8 mouse cellular contexts compared by ENCODE assay signal in genomic region chr6:91617031-91617596, GRCm38 (mm10).
DNase-seq lines count a peak whose midpoint lies in the region; ATAC-seq and TF ChIP-seq lines count a peak whose summit lies in the region.

No protein-coding gene starts in this region.

- no peaks in the 10 kb centered on the region for H3K36me3 ChIP-seq in heart, embryonic 10.5 days
- H3K36me3 ChIP-seq in kidney, embryonic 15.5 days = no peaks in the 10 kb centered on the region
- no peaks in the 10 kb centered on the region for H3K36me3 ChIP-seq in limb, embryonic 15.5 days
- no peaks in the 10 kb centered on the region for H3K36me3 ChIP-seq in midbrain, postnatal 0 days (ENCODE audit: insufficient read depth, low read length)
- no peaks in the 10 kb centered on the region for H3K36me3 ChIP-seq in splenic B cell, adult 2 months (ENCODE audit: control insufficient read depth, insufficient read depth, low read length, poor library complexity, severe bottlenecking)

- DNase-seq in adrenal gland, postnatal 14 days = peak; percentile 45
- DNase-seq in adrenal gland, adult 2 months = no peak
- DNase-seq in heart, embryonic 10.5 days (ENCODE audit: low spot score) = peak; percentile 93
- peak; percentile 93 for DNase-seq in midbrain, postnatal 0 days (ENCODE audit: low spot score)
- DNase-seq in splenic B cell, adult 2 months (ENCODE audit: low read depth, low spot score) = peak; percentile 77

- H3K4me1 ChIP-seq in heart, embryonic 10.5 days = peaks cover 42% of the 10 kb centered on the region
- H3K4me1 ChIP-seq in kidney, embryonic 15.5 days = peaks cover 20% of the 10 kb centered on the region
- H3K4me1 ChIP-seq in limb, embryonic 15.5 days = peaks cover 13% of the 10 kb centered on the region
- H3K4me1 ChIP-seq in midbrain, postnatal 0 days (ENCODE audit: insufficient read depth, low read length) = peaks cover 10% of the 10 kb centered on the region; the same call in 1 of the 2 replicates

- under 1% methylated on average over 13 of the region's 13 CpGs for WGBS in heart, embryonic 10.5 days
- under 1% methylated on average over 13 of the region's 13 CpGs for WGBS in kidney, embryonic 15.5 days
- WGBS in limb, embryonic 15.5 days = 2% methylated on average over 13 of the region's 13 CpGs
- WGBS in midbrain, postnatal 0 days = under 1% methylated on average over 13 of the region's 13 CpGs

- TF ChIP-seq CTCF in midbrain, postnatal 0 days (IDR thresholded peaks at IDR 0.05) = no peak

- H3K9me3 ChIP-seq in heart, embryonic 10.5 days = no peaks in the 10 kb centered on the region
- no peaks in the 10 kb centered on the region for H3K9me3 ChIP-seq in kidney, embryonic 15.5 days (replicated peaks)
- no peaks in the 10 kb centered on the region for H3K9me3 ChIP-seq in limb, embryonic 15.5 days
- H3K9me3 ChIP-seq in midbrain, postnatal 0 days (ENCODE audit: low read length) = no peaks in the 10 kb centered on the region

- H3K4me3 ChIP-seq in heart, embryonic 10.5 days = peak overlapping the region; percentile 54
- peak overlapping the region; percentile 42 for H3K4me3 ChIP-seq in kidney, embryonic 15.5 days (replicated peaks)
- H3K4me3 ChIP-seq in limb, embryonic 15.5 days = peak overlapping the region; percentile 40
- H3K4me3 ChIP-seq in midbrain, postnatal 0 days (ENCODE audit: low read depth, low read length) = peak overlapping the region; percentile 27

- peak overlapping the region; percentile 70 for H3K4me2 ChIP-seq in kidney, embryonic 15.5 days
- peak overlapping the region; percentile 61 for H3K4me2 ChIP-seq in limb, embryonic 15.5 days
- H3K4me2 ChIP-seq in midbrain, postnatal 0 days (ENCODE audit: low read depth, low read length, poor library complexity, severe bottlenecking) = peak overlapping the region; percentile 47

- H3K27me3 ChIP-seq in heart, embryonic 10.5 days (ENCODE audit: insufficient read depth, poor library complexity, severe bottlenecking) = no peaks in the 10 kb centered on the region
- H3K27me3 ChIP-seq in kidney, embryonic 15.5 days = no peaks in the 10 kb centered on the region
- H3K27me3 ChIP-seq in limb, embryonic 15.5 days = no peaks in the 10 kb centered on the region
- H3K27me3 ChIP-seq in midbrain, postnatal 0 days (ENCODE audit: insufficient read depth, low read length) = no peaks in the 10 kb centered on the region
- no peaks in the 10 kb centered on the region for H3K27me3 ChIP-seq in splenic B cell, adult 2 months (ENCODE audit: control insufficient read depth, insufficient read depth, low read length, poor library complexity, severe bottlenecking)

- peak; percentile 97 for ATAC-seq in common myeloid progenitor, adult 5-6 weeks (replicated peaks; ENCODE audit: low read depth, poor library complexity, severe bottlenecking)
- ATAC-seq in kidney, embryonic 15.5 days (replicated peaks; ENCODE audit: low FRiP score) = peak; percentile 90
- peak; percentile 83 for ATAC-seq in limb, embryonic 15.5 days (ENCODE audit: insufficient number of reproducible peaks, low FRiP score, low TSS enrichment, low read depth)
- ATAC-seq in midbrain, postnatal 0 days (ENCODE audit: low FRiP score) = peak; percentile 93

- H3K27ac ChIP-seq in heart, embryonic 10.5 days = peak overlapping the region; percentile 89
- H3K27ac ChIP-seq in kidney, embryonic 15.5 days = peak overlapping the region; percentile 68
- H3K27ac ChIP-seq in limb, embryonic 15.5 days = peak overlapping the region; percentile 66; the same call in 1 of the 2 replicates
- H3K27ac ChIP-seq in midbrain, postnatal 0 days (ENCODE audit: low read depth, low read length) = peak overlapping the region; percentile 92

- peak overlapping the region; percentile 35; the same call in 1 of the 2 replicates for H3K9ac ChIP-seq in kidney, embryonic 15.5 days
- H3K9ac ChIP-seq in limb, embryonic 15.5 days = peak overlapping the region; percentile 38; the same call in 1 of the 2 replicates
- H3K9ac ChIP-seq in midbrain, postnatal 0 days (replicated peaks; ENCODE audit: low read length, poor library complexity, severe bottlenecking) = peak overlapping the region; percentile 59
